Mouse (Mus musculus) megakaryocyte, embryonic 14.5 days (primary cell): ENCODE results near the gene Zfp961.

Experiments
- FLI1 ChIP-seq: IDR thresholded peaks from 2 replicates; pipeline ENCODE4 v1.6.1; 2012; ENCODE audit warnings: low read length, inconsistent platforms, mixed read lengths
- GATA1 ChIP-seq: IDR thresholded peaks from 3 replicates; pipeline ENCODE4 v1.6.1; 2012; ENCODE audit warnings: mixed read lengths, low read length, inconsistent platforms, borderline replicate concordance

DNA sequence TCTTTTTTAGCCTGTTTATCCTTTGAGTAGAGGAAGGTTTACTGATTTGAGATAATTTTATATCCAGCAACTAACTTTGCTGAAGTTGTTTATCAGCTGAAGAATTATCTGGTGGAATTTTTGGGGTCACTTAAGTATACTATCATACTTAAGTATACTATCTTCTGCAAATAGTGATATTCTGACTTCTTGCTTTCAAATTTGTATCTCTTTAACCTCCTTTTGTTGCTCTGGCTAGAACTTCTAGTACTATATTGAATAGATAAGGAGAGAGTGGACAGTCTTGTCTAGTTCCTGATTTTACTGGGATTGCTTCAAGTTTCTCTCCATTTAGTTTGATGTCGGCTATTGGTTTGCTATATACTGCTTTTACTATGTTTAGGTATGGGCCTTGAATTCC lies 44.0 kb upstream of the Zfp961 start:
- TF ChIP-seq GATA1 (no peak), FLI1 (no peak)
